Mouse (Mus musculus): ENCODE measurements around the gene Olfr324. TPM values are rescaled to one million over a fixed set of nuclear protein-coding genes. Genes with fewer than 3 reads are reported as not detected.
A peak's percentile ranks its signal among the peaks of the same experiment; 100 is the strongest.

Olfr324 gene
- total RNA-seq, 2 experiments from 2014 or later = not detected

DNA sequence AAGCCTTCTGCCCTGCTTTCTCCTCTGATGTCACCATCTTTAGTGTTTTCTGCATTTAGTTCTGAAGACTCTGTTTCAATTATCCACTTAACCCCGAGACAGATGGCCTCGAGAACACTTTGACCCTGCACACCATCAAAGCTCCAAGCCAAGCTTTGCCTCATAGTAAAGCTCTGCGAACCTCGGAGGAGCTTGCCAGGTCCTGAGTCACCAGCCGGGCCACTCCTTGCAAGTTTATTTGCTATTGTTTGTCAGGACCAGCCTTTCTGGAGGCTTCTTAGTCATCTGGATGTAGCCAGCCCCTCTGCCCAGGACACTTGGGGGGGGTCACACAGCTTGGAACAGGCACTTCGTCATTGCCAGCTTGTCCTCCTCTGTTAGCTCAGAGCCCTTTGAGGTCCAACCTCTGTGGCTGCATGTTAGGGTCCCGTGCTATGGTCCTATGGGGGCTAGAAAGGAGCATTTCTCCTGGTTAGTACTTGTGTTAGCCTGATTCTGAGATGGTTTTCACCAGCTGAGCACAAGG lies 43.3 kb downstream of the Olfr324 start:
- no peak for TF ChIP-seq CTCF (IDR thresholded peaks at IDR 0.05)
- intact Hi-C loops (cut with DNase I) = no loop called here
- no peak overlapping the region for H3K4me3 ChIP-seq
- no peak overlapping the region for H3K27ac ChIP-seq
- no peak for DNase-seq (ENCODE audit: extremely low spot score in 1 of 2, low spot score in 2 of 2)

DNA sequence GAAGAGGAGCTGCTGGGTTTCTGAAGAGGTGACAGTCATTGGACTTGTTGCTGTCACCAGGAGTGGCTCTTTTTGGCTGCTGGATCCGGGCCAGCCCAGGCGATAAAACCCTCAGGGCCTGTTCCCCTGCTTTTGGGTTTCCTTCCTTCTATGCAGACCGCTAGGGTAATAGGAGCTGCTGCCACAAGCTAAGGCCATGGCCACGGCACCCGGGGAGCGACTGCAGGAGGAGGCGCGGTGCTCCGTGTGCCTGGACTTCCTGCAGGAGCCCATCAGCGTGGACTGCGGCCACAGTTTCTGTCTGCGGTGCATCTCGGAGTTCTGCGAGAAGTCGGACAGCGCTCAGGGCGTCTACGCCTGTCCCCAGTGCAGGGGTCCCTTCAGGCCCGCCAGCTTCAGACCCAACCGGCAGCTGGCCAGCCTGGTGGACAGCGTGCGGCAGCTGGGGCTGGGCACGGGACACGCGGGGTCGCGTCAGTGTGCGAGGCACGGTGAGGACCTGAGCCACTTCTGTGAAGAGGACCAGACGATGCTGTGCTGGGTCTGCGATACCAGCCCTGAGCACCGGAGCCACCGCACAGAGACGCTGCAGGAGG lies 45.5 kb downstream of the Olfr324 start, which contains the start of gene Trim58:
Gene Trim58 (plus strand): TSS at position 194 of the 596 bp plus-strand sequence.
- no peak within 1 kb of the TSS for H3K27ac ChIP-seq
- intact Hi-C loops (cut with DNase I) = no loop called here
- TF ChIP-seq CTCF (IDR thresholded peaks at IDR 0.05) = no peak
- DNase-seq (ENCODE audit: extremely low spot score in 1 of 2, low spot score in 2 of 2) = no peak
- peak within 1 kb of the TSS; percentile 46 for H3K4me3 ChIP-seq

GRCm38 (mm10) chr11:58641057-58641456 lies 46.1 kb downstream of the Olfr324 start:
- intact Hi-C loops (cut with DNase I) = no loop called here
- TF ChIP-seq CTCF (IDR thresholded peaks at IDR 0.05) = no peak
- H3K4me3 ChIP-seq = no peak overlapping the region
- DNase-seq (ENCODE audit: extremely low spot score in 1 of 2, low spot score in 2 of 2) = no peak
- H3K27ac ChIP-seq = no peak overlapping the region

DNA sequence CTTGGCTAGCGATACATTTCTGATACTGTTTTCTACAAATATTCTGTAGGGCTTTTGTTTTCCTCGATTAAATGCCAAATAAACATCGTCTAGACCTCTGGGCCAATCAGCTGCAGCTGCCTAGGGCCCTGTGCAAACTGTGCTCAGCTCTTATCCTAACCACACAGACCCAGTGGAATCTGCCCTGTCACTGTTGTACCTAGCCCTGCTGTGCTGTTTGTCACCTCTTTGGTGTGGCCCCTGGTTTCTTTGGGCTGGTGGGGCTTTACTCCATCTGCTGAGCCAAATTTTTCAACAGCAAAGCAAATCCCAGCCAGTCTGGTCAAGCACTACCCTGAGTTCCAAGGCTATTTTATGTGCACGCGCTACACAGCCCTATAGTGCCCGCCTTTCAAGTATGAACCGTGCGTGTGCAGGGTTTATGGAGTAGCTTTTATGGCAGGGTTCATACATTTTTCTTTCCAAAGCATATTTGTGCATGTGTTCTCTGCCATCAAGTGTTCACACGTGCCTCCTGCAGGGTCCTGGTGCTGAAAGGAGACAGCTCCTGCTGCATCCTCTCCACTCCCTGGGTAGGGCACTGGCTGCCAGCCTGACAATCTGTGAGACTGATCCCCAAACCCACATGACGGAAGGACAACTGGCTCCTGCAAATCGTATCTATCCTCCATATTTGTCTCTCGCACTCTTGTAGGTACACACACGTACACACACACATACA lies 46.9 kb downstream of the Olfr324 start:
- intact Hi-C loops (cut with DNase I) = no loop called here
- no peak overlapping the region for H3K27ac ChIP-seq
- DNase-seq (ENCODE audit: extremely low spot score in 1 of 2, low spot score in 2 of 2) = no peak
- no peak overlapping the region for H3K4me3 ChIP-seq
- no peak for TF ChIP-seq CTCF (IDR thresholded peaks at IDR 0.05)

- Histone ChIP-seq H3K27ac (no peak overlapping the region), H3K4me3 (no peak overlapping the region)
- peak; percentile 63 for TF ChIP-seq CTCF (IDR thresholded peaks at IDR 0.05)
- peak; percentile 25 to 31 for DNase-seq (ENCODE audit: extremely low spot score in 1 of 2, low spot score in 2 of 2)
- intact Hi-C loops (cut with DNase I) = no loop called here
Measured at GRCm38 (mm10) chr11:58643350-58643749, 48.4 kb downstream of the Olfr324 start.

Other genes with a start within 250 kb of the Olfr324 start
- not detected for gene Lypd8, start 216.1 kb upstream of the Olfr324 start, total RNA-seq (2021)
- gene 1810065E05Rik, start 174.0 kb upstream of the Olfr324 start, total RNA-seq (2021) = not detected
- gene Gm12253, start 162.6 kb upstream of the Olfr324 start, total RNA-seq (2021) = not detected
- not detected for gene Lypd9, start 142.2 kb upstream of the Olfr324 start, total RNA-seq (2021)
- not detected for gene Olfr30, start 132.8 kb upstream of the Olfr324 start, total RNA-seq (2021)
- not detected for gene Olfr332, start 102.6 kb upstream of the Olfr324 start, total RNA-seq (2021)
- gene Olfr331, start 92.5 kb upstream of the Olfr324 start, total RNA-seq (2021) = not detected
- gene Olfr330, start 60.3 kb upstream of the Olfr324 start, total RNA-seq (2021) = not detected
- not detected for gene Olfr329-ps, start 48.7 kb upstream of the Olfr324 start, total RNA-seq (2021)
- gene Olfr328, start 39.5 kb upstream of the Olfr324 start, total RNA-seq (2021) = under 1 TPM; 0.12 to 0.27 TPM
- gene Olfr224, start 24.6 kb upstream of the Olfr324 start, total RNA-seq (2021) = not detected
- not detected for gene Olfr325, start 17.4 kb upstream of the Olfr324 start, total RNA-seq (2021)
- not detected for gene 2210407C18Rik, start 21.0 kb downstream of the Olfr324 start, total RNA-seq (2021)
- not detected for gene Olfr323, start 35.4 kb downstream of the Olfr324 start, total RNA-seq (2021)
- not detected for gene Trim58, start 45.4 kb downstream of the Olfr324 start, total RNA-seq (2021)
- gene Olfr322, start 63.7 kb downstream of the Olfr324 start, total RNA-seq (2021) = not detected
- gene Olfr320, start 86.0 kb downstream of the Olfr324 start, total RNA-seq (2021) = not detected
- not detected for gene Olfr319, start 104.0 kb downstream of the Olfr324 start, total RNA-seq (2021)
- not detected for gene Olfr318, start 128.9 kb downstream of the Olfr324 start, total RNA-seq (2021)
- gene Olfr317, start 144.1 kb downstream of the Olfr324 start, total RNA-seq (2021) = under 1 TPM in 1 of 2 experiments, not detected in 1; 0.23 TPM
- gene Olfr316, start 157.6 kb downstream of the Olfr324 start, total RNA-seq (2021) = 1 to 10 TPM; 1.2 to 1.4 TPM
- gene Olfr315, start 178.1 kb downstream of the Olfr324 start, total RNA-seq (2021) = not detected
- gene Olfr314, start 187.8 kb downstream of the Olfr324 start, total RNA-seq (2021) = not detected
- 1 to 10 TPM; 1.4 to 3.5 TPM for gene Fam183b, start 206.8 kb downstream of the Olfr324 start, total RNA-seq (2021)
- gene Olfr313, start 219.9 kb downstream of the Olfr324 start, total RNA-seq (2021) = not detected
- under 1 TPM in 1 of 2 experiments, not detected in 1; 0.09 TPM for gene Olfr312, start 234.1 kb downstream of the Olfr324 start, total RNA-seq (2021)
- gene Olfr311, start 244.1 kb downstream of the Olfr324 start, total RNA-seq (2021) = under 1 TPM in 1 of 2 experiments, not detected in 1; 0.26 TPM

Data from left cerebral cortex, adult 2 months (tissue).